In the genomic region with DNA sequence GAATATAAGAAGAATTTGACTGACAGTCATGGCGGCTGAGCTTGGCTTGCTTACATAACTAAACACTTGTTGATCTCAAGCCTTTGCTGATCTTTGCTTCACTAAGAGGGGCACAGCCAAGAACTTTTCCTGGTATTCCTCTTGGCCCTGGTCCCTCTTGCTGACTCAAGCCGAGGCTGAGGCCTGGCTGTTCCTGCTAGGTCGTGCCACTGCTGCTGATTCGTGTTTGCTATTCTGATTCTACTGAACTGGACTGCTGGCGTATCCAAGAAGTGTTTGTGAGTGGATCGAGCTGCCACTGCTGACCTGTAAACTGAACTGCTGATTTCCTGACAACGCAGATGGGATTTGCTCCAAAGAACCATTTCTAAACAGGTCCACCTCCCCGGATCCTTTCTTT, we compare ENCODE assay signal across 15 mouse cellular contexts. TPM values are rescaled to one million over a fixed set of nuclear protein-coding genes. Genes with fewer than 3 reads are reported as not detected.
DNase-seq lines count a peak whose midpoint lies in the region; ATAC-seq and TF ChIP-seq lines count a peak whose summit lies in the region.
"Had no signal": no experiment of that assay in that cellular context is flagged by ENCODE, and none has a peak within 500 bp of the region (broad histone marks: within the 10 kb centered on the region; RNA-seq: fewer than 3 reads in every experiment).

No protein-coding gene starts in this region.

- H3K9ac ChIP-seq in kidney, embryonic 14.5 days (ENCODE audit: low read depth, low read length): no peak overlapping the region
- no peak overlapping the region for H3K9ac ChIP-seq in lung, embryonic 14.5 days
- H3K9ac ChIP-seq: embryonic facial prominence, embryonic 13.5 days; forebrain, postnatal 0 days; hindbrain, embryonic 12.5 days; liver, embryonic 12.5 days had no signal

- peak; percentile 17 for DNase-seq in kidney, adult 18-20 months
- DNase-seq in fibroblast of lung, adult 2 months (ENCODE audit: low read depth): peak; percentile 61
- peak; percentile 71 for DNase-seq in lung, embryonic 14.5 days
- peak; percentile 58 to 85 for DNase-seq in lung, postnatal 4 days
- DNase-seq in gastrocnemius, adult 8-10 months (ENCODE audit: low spot score in 2 of 2): no peak
- DNase-seq: cerebellum, adult 8-10 months; forebrain, postnatal 0 days; heart, adult 2 months; left cerebral cortex, postnatal 4 days had no signal

- WGBS in kidney, embryonic 14.5 days: 84% methylated on average over 8 of the region's 8 CpGs
- WGBS in lung, embryonic 14.5 days: 48% methylated on average over 8 of the region's 8 CpGs

- no peaks in the 10 kb centered on the region for H3K9me3 ChIP-seq in kidney, embryonic 14.5 days (ENCODE audit: control insufficient read depth, low read length)
- no peaks in the 10 kb centered on the region for H3K9me3 ChIP-seq in lung, embryonic 14.5 days (ENCODE audit: low read depth, low read length)
- H3K9me3 ChIP-seq: embryonic facial prominence, embryonic 13.5 days; hindbrain, embryonic 12.5 days; liver, embryonic 12.5 days had no signal

- no peaks in the 10 kb centered on the region for H3K27me3 ChIP-seq in kidney, embryonic 14.5 days (ENCODE audit: control insufficient read depth, insufficient read depth, low read length)
- H3K27me3 ChIP-seq in lung, embryonic 14.5 days (ENCODE audit: insufficient read depth, low read length): no peaks in the 10 kb centered on the region
- H3K27me3 ChIP-seq: embryonic facial prominence, embryonic 13.5 days; hindbrain, embryonic 12.5 days; liver, embryonic 12.5 days had no signal

- H3K36me3 ChIP-seq in kidney, embryonic 14.5 days (ENCODE audit: control insufficient read depth, insufficient read depth, low read length): no peaks in the 10 kb centered on the region
- no peaks in the 10 kb centered on the region for H3K36me3 ChIP-seq in lung, embryonic 14.5 days (ENCODE audit: insufficient read depth)
- H3K36me3 ChIP-seq: embryonic facial prominence, embryonic 13.5 days; hindbrain, embryonic 12.5 days; liver, embryonic 12.5 days had no signal

- peaks cover 5% of the 10 kb centered on the region; the same call in 1 of the 2 replicates for H3K4me1 ChIP-seq in kidney, embryonic 14.5 days (ENCODE audit: control insufficient read depth, insufficient read depth, low read length)
- H3K4me1 ChIP-seq in lung, embryonic 14.5 days (ENCODE audit: insufficient read depth): no peaks in the 10 kb centered on the region

- H3K4me3 ChIP-seq in kidney, embryonic 14.5 days (ENCODE audit: low read length): no peak overlapping the region
- no peak overlapping the region for H3K4me3 ChIP-seq in lung, embryonic 14.5 days (ENCODE audit: low read depth, low read length)
- H3K4me3 ChIP-seq: embryonic facial prominence, embryonic 13.5 days; heart, adult 2 months; hindbrain, embryonic 12.5 days; liver, embryonic 12.5 days had no signal

- ATAC-seq in kidney, embryonic 14.5 days (ENCODE audit: low FRiP score, low TSS enrichment): no peak
- ATAC-seq in lung, embryonic 14.5 days (ENCODE audit: insufficient read depth): 0 out of 2 replicates have a peak, but pooled peaks have one; percentile 24
- ATAC-seq in granulocyte monocyte progenitor cell, adult 5-6 weeks (replicated peaks; ENCODE audit: poor library complexity, severe bottlenecking): no peak
- ATAC-seq: forebrain, postnatal 0 days; liver, embryonic 12.5 days; midbrain, embryonic 16.5 days had no signal

- no peak overlapping the region for H3K27ac ChIP-seq in kidney, embryonic 14.5 days (ENCODE audit: low read depth, low read length)
- H3K27ac ChIP-seq in lung, embryonic 14.5 days (ENCODE audit: low read depth): no peak overlapping the region
- H3K27ac ChIP-seq: embryonic facial prominence, embryonic 13.5 days; heart, adult 2 months; hindbrain, embryonic 12.5 days; liver, embryonic 12.5 days had no signal

- no peak for TF ChIP-seq CTCF in lung, embryonic 14.5 days (IDR thresholded peaks at IDR 0.05; ENCODE audit: low read depth)

- H3K4me2 ChIP-seq in kidney, embryonic 14.5 days (replicated peaks; ENCODE audit: low read depth, low read length): no peak overlapping the region
- H3K4me2 ChIP-seq in lung, embryonic 14.5 days: no peak overlapping the region
- H3K4me2 ChIP-seq: embryonic facial prominence, embryonic 13.5 days; hindbrain, embryonic 12.5 days; liver, embryonic 12.5 days had no signal

RNA-seq across cellular contexts. Expression of a gene that starts 57.2 kb away (rescaled TPM):
- polyA plus RNA-seq in kidney, embryonic 14.5 days (2014; fragmentation: Nextera tagmentation; extraction: Ambion mirVana): 11.6 and 14.6 TPM in 2 replicates
- polyA plus RNA-seq in lung, embryonic 14.5 days (2014; fragmentation: Nextera tagmentation; extraction: Ambion mirVana): 8.9 and 9.3 TPM in 2 replicates
- total RNA-seq in granulocyte monocyte progenitor cell, adult 5-6 weeks (2014; fragmentation: Nextera tagmentation): 112 and 113 TPM in 2 replicates
- 97.9 and 112 TPM in 2 replicates for total RNA-seq in granulocyte monocyte progenitor cell, adult 5-6 weeks (2017)
- 10 to 100 TPM; 22.2 to 31.2 (median 23.5) TPM for total RNA-seq in gastrocnemius, adult 8-10 months (2022)

Comparison
In these comparisons a context has a peak if more than half of its experiments do, and no peak if none do; other contexts are left out.
1. DNase-seq: peak in kidney, adult 18-20 months (single experiment), fibroblast of lung, adult 2 months (single experiment), lung, embryonic 14.5 days (single experiment) and lung, postnatal 4 days (2 of 2); none in gastrocnemius, adult 8-10 months (0 of 2).